Mouse (Mus musculus): Measurements from ENCODE around the gene Rhoq. TPM values are rescaled to one million over a fixed set of nuclear protein-coding genes. Genes with fewer than 3 reads are reported as not detected.

Gene Rhoq
- polyA plus RNA-seq, 1 experiment from 2014 or later: 9.6 TPM

DNA sequence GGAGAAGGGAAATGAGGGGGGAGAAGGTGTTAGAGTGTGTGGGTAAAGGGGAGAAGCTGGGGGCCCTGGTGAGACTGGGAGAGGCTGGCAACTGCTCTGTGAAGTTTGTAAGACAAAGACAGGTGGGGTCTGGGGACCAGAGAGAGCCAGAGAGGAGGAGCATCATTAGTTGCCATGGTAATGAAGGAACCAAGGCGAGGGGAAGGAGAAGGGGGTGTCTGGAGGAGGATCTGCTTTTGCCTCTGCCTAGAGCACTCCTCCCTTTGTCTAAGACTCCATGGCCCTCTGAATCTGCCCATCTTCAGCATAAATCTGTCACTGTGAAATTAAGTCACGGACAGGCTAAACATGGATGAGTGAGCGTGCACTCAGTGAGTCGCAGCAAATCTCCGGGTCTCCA, 30.0 kb upstream of the Rhoq start:
- peak overlapping the region; percentile 53 for H3K27ac ChIP-seq (replicated peaks; ENCODE audit: low read depth, low read length)
- WGBS: 16% methylated on average over 5 of the region's 5 CpGs
- no peaks in the 10 kb centered on the region for H3K36me3 ChIP-seq (ENCODE audit: control insufficient read depth, insufficient read depth, low read length)
- ATAC-seq (ENCODE audit: low FRiP score, low TSS enrichment) (peak; percentile 61; the same call in 1 of the 2 replicates), DNase-seq (peak; percentile 70)
- no peaks in the 10 kb centered on the region for H3K27me3 ChIP-seq (ENCODE audit: control insufficient read depth, insufficient read depth, low read length)
- H3K4me3 ChIP-seq (replicated peaks; ENCODE audit: low read depth, low read length): no peak overlapping the region
- H3K4me2 ChIP-seq (ENCODE audit: low read length): peak overlapping the region; percentile 7; the same call in 1 of the 2 replicates
- H3K4me1 ChIP-seq (ENCODE audit: control insufficient read depth, insufficient read depth, low read length): peaks cover 9% of the 10 kb centered on the region
- no peaks in the 10 kb centered on the region for H3K9me3 ChIP-seq (ENCODE audit: control insufficient read depth, low read length)
- H3K9ac ChIP-seq (replicated peaks; ENCODE audit: low read length): no peak overlapping the region; the same call in 1 of the 2 replicates

DNA sequence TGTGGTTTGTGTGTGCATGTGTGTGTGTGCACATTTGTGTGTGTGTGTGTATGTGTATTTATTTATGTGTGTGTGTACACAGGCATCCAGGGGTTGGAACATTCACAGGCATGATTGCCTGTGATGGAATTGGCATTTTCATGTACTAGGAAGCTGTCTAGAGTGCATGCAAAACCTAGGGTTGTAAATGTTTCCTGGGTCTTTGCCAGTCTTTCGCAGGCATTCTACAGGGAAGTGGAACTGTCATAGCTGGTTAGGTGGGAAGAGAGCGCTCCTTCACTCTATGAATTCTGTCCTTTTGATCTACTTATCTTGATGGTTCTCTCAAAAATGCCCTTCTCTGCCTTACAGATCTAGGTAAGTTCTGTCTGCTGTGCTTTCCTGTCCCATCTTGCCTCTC, 25.8 kb upstream of the Rhoq start:
- no peak overlapping the region for H3K27ac ChIP-seq (replicated peaks; ENCODE audit: low read depth, low read length)
- H3K27me3 ChIP-seq (ENCODE audit: control insufficient read depth, insufficient read depth, low read length): no peaks in the 10 kb centered on the region
- H3K4me2 ChIP-seq (ENCODE audit: low read length): peak overlapping the region; percentile 50
- H3K4me3 ChIP-seq (replicated peaks; ENCODE audit: low read depth, low read length): no peak overlapping the region
- H3K9me3 ChIP-seq (ENCODE audit: control insufficient read depth, low read length): no peaks in the 10 kb centered on the region
- H3K36me3 ChIP-seq (ENCODE audit: control insufficient read depth, insufficient read depth, low read length): no peaks in the 10 kb centered on the region
- peaks cover 12% of the 10 kb centered on the region for H3K4me1 ChIP-seq (ENCODE audit: control insufficient read depth, insufficient read depth, low read length)
- WGBS: 62% methylated on average over 2 of the region's 2 CpGs
- DNase-seq (peak; percentile 14), ATAC-seq (ENCODE audit: low FRiP score, low TSS enrichment) (no peak)
- H3K9ac ChIP-seq (replicated peaks; ENCODE audit: low read length): no peak overlapping the region; the same call in 1 of the 2 replicates

DNA sequence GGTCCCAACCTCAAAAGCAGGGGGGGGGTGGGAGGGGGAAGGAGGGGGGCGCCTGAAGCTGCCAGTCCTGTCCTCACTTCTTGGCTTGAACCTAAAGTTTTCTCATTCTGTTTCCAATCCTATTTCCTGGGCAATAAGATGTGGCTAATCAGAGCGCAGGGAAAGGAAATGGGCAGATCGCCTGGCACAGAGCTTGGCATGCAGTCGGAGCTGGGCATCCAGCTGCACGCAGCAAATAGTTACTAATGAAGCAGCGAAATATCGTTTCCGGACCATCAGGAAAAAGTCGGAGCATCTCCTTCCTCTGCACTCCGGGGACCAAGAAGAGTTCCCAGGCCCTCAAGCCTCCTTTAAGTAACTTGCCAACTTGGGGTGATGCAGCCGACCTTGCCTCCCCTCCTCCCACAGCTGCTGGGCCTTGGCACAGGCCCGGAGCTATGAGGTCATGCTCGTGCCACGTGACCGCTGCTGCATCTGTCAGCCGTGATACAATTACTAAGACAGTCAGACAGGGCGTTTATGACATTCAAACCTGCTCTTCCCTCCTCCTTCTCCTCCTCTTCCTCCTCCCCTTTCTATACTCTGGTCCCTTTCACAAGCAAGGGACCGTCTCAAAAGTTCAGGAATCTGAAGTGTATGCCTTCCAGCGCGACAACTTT, 25.3 kb upstream of the Rhoq start:
- peak overlapping the region; percentile 50 for H3K4me2 ChIP-seq (ENCODE audit: low read length)
- H3K27ac ChIP-seq (replicated peaks; ENCODE audit: low read depth, low read length): no peak overlapping the region
- no peaks in the 10 kb centered on the region for H3K9me3 ChIP-seq (ENCODE audit: control insufficient read depth, low read length)
- peak overlapping the region; percentile 25 for H3K4me3 ChIP-seq (replicated peaks; ENCODE audit: low read depth, low read length)
- no peaks in the 10 kb centered on the region for H3K27me3 ChIP-seq (ENCODE audit: control insufficient read depth, insufficient read depth, low read length)
- H3K36me3 ChIP-seq (ENCODE audit: control insufficient read depth, insufficient read depth, low read length): no peaks in the 10 kb centered on the region
- ATAC-seq (ENCODE audit: low FRiP score, low TSS enrichment): peak; percentile 82
- no peak overlapping the region; the same call in 1 of the 2 replicates for H3K9ac ChIP-seq (replicated peaks; ENCODE audit: low read length)
- DNase-seq: peak; percentile 85
- peaks cover 12% of the 10 kb centered on the region for H3K4me1 ChIP-seq (ENCODE audit: control insufficient read depth, insufficient read depth, low read length)
- WGBS: 2% methylated on average over 20 of the region's 20 CpGs

DNA sequence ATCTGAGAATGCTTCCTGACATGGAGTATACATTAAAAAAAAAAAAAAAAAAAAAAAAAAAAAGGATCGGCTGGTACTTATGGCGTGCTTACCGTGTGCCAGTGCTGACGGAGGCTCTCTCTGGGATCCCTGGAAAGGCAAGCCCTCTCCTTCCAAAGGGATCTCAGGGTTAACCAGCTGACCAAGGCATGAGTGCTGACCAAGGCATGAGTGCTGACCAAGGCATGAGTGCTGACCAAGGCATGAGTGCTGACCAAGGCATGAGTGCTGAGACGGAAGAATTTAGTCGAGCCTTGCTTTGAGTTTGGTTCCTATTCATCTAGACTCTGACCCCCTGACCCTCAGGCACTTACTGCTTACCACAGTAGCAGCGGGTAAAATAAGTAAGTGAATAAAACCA, 24.2 kb upstream of the Rhoq start:
- Histone ChIP-seq H3K36me3 (ENCODE audit: control insufficient read depth, insufficient read depth, low read length) (no peaks in the 10 kb centered on the region), H3K9me3 (ENCODE audit: control insufficient read depth, low read length) (no peaks in the 10 kb centered on the region), H3K4me2 (ENCODE audit: low read length) (no peak overlapping the region), H3K4me3 (replicated peaks; ENCODE audit: low read depth, low read length) (no peak overlapping the region), H3K4me1 (ENCODE audit: control insufficient read depth, insufficient read depth, low read length) (0 out of 2 replicates have a peak, but pooled peaks cover 4% of the 10 kb centered on the region), H3K27me3 (ENCODE audit: control insufficient read depth, insufficient read depth, low read length) (no peaks in the 10 kb centered on the region), H3K9ac (replicated peaks; ENCODE audit: low read length) (no peak overlapping the region), H3K27ac (replicated peaks; ENCODE audit: low read depth, low read length) (no peak overlapping the region)
- ATAC-seq (ENCODE audit: low FRiP score, low TSS enrichment) (no peak), DNase-seq (no peak)
- 64% methylated on average over 7 of the region's 7 CpGs for WGBS

DNA sequence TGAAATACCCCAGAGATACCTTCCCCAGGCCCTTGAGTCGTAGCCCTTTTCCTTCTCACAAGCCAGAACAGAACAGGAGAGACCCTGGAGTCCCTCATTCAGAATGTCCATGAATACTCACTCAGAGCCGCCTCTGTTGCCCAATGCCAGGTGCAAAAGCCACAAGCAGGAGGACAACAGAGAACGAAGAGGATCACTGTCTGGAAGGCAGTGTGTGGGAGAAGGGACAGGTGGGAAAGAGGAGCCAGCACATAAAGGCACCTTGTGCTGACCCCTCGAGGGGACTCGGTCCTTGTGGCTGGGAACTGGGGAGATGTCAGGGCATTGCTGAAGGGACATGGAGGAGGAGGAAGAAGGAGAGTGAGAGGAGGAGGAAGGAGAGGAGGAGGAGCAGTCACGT, 20.8 kb upstream of the Rhoq start:
- no peak overlapping the region for H3K9ac ChIP-seq (replicated peaks; ENCODE audit: low read length)
- no peak overlapping the region for H3K27ac ChIP-seq (replicated peaks; ENCODE audit: low read depth, low read length)
- no peaks in the 10 kb centered on the region for H3K36me3 ChIP-seq (ENCODE audit: control insufficient read depth, insufficient read depth, low read length)
- DNase-seq: no peak
- no peaks in the 10 kb centered on the region for H3K27me3 ChIP-seq (ENCODE audit: control insufficient read depth, insufficient read depth, low read length)
- H3K4me1 ChIP-seq (ENCODE audit: control insufficient read depth, insufficient read depth, low read length): 0 out of 2 replicates have a peak, but pooled peaks cover 4% of the 10 kb centered on the region
- no peaks in the 10 kb centered on the region for H3K9me3 ChIP-seq (ENCODE audit: control insufficient read depth, low read length)
- ATAC-seq (ENCODE audit: low FRiP score, low TSS enrichment): no peak
- H3K4me3 ChIP-seq (replicated peaks; ENCODE audit: low read depth, low read length): no peak overlapping the region
- 72% methylated on average over 6 of the region's 6 CpGs for WGBS
- H3K4me2 ChIP-seq (ENCODE audit: low read length): no peak overlapping the region

DNA sequence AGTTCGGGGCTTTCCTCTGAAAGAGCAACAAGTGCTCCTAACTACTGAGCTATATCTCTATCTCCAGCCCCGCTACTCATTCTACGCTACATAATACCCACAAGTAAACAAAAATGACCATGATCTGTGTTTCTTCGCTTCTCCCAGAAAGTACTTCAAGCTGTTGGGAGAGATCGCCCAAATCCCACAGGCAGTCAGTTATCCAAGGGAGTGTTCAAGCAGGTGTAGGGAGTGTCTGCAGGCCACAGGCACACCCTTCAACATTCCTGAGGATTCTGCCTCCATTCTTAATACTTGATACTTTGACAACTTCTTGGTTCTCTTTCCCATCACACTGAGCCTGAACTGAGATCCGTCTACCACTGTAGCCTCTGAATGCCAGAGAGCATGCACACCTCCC, 19.7 kb upstream of the Rhoq start:
- ATAC-seq (ENCODE audit: low FRiP score, low TSS enrichment) (no peak), DNase-seq (no peak)
- Histone ChIP-seq H3K4me1 (ENCODE audit: control insufficient read depth, insufficient read depth, low read length) (peaks cover 7% of the 10 kb centered on the region; the same call in 1 of the 2 replicates), H3K36me3 (ENCODE audit: control insufficient read depth, insufficient read depth, low read length) (no peaks in the 10 kb centered on the region), H3K27ac (replicated peaks; ENCODE audit: low read depth, low read length) (no peak overlapping the region), H3K4me3 (replicated peaks; ENCODE audit: low read depth, low read length) (no peak overlapping the region), H3K9me3 (ENCODE audit: control insufficient read depth, low read length) (no peaks in the 10 kb centered on the region), H3K9ac (replicated peaks; ENCODE audit: low read length) (no peak overlapping the region), H3K4me2 (ENCODE audit: low read length) (no peak overlapping the region), H3K27me3 (ENCODE audit: control insufficient read depth, insufficient read depth, low read length) (no peaks in the 10 kb centered on the region)
- WGBS: 91% methylated on average over 6 of the region's 6 CpGs

DNA sequence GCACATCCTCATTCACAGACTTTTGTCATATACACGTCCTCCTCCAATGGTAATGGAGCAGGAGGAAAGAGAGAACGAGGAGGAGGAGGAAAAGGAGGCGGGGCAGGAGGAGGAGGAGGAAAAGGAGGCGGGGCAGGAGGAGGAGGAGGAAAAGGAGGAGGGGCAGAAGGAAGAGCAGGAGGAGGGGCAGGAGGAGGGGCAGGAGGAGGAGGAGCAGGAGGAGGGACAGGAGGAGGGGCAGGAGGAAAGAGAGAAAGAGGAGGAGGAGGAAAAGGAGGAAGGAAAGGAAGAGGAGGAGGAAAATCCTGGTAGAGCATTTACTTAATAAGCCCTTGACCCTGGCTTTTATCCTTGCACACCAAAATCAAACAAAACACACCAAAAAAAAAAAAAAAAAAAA, 16.8 kb upstream of the Rhoq start:
- WGBS: 39% methylated on average over 4 of the region's 4 CpGs
- Histone ChIP-seq H3K4me1 (ENCODE audit: control insufficient read depth, insufficient read depth, low read length) (peaks cover 11% of the 10 kb centered on the region; the same call in 1 of the 2 replicates), H3K9me3 (ENCODE audit: control insufficient read depth, low read length) (no peaks in the 10 kb centered on the region), H3K4me3 (replicated peaks; ENCODE audit: low read depth, low read length) (no peak overlapping the region), H3K27ac (replicated peaks; ENCODE audit: low read depth, low read length) (no peak overlapping the region), H3K9ac (replicated peaks; ENCODE audit: low read length) (no peak overlapping the region), H3K27me3 (ENCODE audit: control insufficient read depth, insufficient read depth, low read length) (no peaks in the 10 kb centered on the region), H3K4me2 (ENCODE audit: low read length) (no peak overlapping the region), H3K36me3 (ENCODE audit: control insufficient read depth, insufficient read depth, low read length) (no peaks in the 10 kb centered on the region)
- DNase-seq: no peak
- no peak for ATAC-seq (ENCODE audit: low FRiP score, low TSS enrichment)

DNA sequence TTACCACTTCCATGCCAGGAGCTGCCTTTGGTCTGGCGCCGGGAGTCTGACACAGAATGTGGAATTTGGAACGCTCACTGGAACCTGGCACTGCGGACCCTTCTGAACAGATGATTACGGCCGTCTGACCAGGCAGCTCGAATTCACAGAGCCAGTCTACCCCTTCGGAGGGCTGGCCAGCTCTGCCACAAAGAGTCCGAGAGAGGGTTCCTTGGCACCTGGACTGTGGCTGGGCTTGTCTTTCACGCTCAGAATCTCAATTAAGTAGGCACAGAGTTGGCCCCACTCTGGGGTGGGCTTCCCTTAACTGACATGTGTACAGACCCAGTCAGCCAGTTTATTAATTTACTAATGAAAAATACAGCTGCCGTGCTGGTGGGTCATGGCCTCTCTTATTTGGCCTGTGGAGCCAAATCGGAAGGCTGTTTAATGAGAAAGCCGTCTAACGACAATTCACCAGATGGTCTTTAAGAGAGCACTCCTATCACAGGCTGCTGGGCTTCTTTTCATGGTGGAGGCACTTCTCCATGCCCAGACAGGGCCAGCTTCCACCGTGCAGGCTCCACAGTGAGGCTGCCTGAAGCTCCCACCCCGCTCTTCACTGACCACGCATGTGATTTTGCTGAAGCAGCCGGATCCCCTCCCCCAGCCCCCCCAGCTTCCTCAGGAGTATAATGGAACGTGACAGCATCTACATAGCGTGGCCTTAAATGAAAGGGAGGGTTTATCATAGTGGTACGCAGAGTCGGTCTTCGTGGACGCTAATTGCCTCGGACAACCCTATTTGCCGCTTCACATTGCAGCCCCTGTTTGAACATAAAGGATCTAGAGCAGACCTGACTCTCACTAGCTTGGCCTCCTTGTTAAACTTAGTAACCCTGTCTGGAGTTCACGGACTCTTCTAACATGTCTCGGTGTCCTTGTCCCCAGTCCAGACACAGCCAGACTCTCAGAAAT, 14.8 kb upstream of the Rhoq start, which contains the start of gene Atp6v1e2:
TSS of gene Atp6v1e2 (minus strand) at position 58 of the 957 bp plus-strand sequence.
- ATAC-seq (ENCODE audit: low FRiP score, low TSS enrichment) (peak; percentile 31), DNase-seq (peak; percentile 40)
- Histone ChIP-seq H3K9me3 (ENCODE audit: control insufficient read depth, low read length) (no peaks in the 10 kb centered on the region), H3K4me3 (replicated peaks; ENCODE audit: low read depth, low read length) (no peak within 1 kb of the TSS), H3K27me3 (ENCODE audit: control insufficient read depth, insufficient read depth, low read length) (no peaks in the 10 kb centered on the region), H3K36me3 (ENCODE audit: control insufficient read depth, insufficient read depth, low read length) (no peaks in the 10 kb centered on the region), H3K27ac (replicated peaks; ENCODE audit: low read depth, low read length) (peak within 1 kb of the TSS; percentile 4; the same call in 1 of the 2 replicates), H3K4me2 (ENCODE audit: low read length) (no peak within 1 kb of the TSS), H3K9ac (replicated peaks; ENCODE audit: low read length) (no peak within 1 kb of the TSS), H3K4me1 (ENCODE audit: control insufficient read depth, insufficient read depth, low read length) (peaks cover 11% of the 10 kb centered on the region; the same call in 1 of the 2 replicates)
- 45% methylated on average over 28 of the region's 28 CpGs for WGBS
